Mouse (Mus musculus) CH12.LX (cell line): Measurements from ENCODE around the gene Otos.

Source experiments
- CHD2 ChIP-seq: IDR thresholded peaks from 2 replicates; pipeline ENCODE4 v1.6.1; 2011; ENCODE audit warnings: low read length, improper control_type of control experiment
- CTCF ChIP-seq, 2 experiments: IDR thresholded peaks in 1 of 2; conservative IDR thresholded peaks in 1 of 2; 2 replicates each; pipeline ENCODE4 v1.5.1; 2011 to 2012; ENCODE audit warnings: low read depth in 2 of 2, low read length in 2 of 2, improper control_type of control experiment in 1 of 2, inconsistent platforms in 1 of 2, mild to moderate bottlenecking in 1 of 2, moderate library complexity in 1 of 2
- ZKSCAN1 ChIP-seq: IDR thresholded peaks from 2 replicates; pipeline ENCODE4 v1.6.1; 2012; ENCODE audit warnings: low read depth, inconsistent platforms, low read length, improper control_type of control experiment, borderline replicate concordance

DNA sequence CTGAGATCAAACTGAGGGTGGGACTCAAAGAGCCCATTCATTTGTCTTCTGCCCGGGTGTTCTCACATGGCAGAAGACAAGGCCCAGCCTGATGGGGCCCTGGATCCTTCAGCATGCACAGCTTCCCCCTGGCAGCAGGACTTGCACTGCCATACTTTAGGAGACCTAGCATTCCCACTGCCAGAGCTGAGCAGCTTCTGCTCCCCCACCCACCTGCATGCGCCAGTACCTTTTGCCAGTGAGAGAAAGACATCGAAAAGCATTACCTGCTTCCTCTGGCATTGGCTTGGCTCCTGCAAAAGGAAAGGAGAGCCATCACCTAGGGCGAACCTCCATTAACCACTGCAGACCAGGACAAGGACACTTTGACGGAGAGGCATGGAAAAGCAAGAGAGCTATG, 3.7 kb downstream of the Otos start:
- TF ChIP-seq CTCF (conservative IDR thresholded peaks at IDR 0.05 in 1 of 2, IDR thresholded peaks at IDR 0.05 in 1 of 2; ENCODE audit: low read depth in 2 of 2, low read length in 2 of 2) = no peak
- TF ChIP-seq ZKSCAN1 = no peak
- no peak for TF ChIP-seq CHD2
